Mouse (Mus musculus) lung, adult 2 months (tissue): ENCODE results near the gene Ppp1r10.

Experiments used
- CTCF ChIP-seq: fragments of 200-500 bp; IDR thresholded peaks from 2 replicates; pipeline ENCODE4 v1.5.1; 2011; ENCODE audit warnings: mild to moderate bottlenecking, low read length, control low read depth; ENCODE audit not compliant: insufficient read depth
- POLR2A ChIP-seq: fragments of 200-500 bp; IDR thresholded peaks from 2 replicates; pipeline ENCODE4 v1.6.1; 2011; ENCODE audit warnings: low read depth, mild to moderate bottlenecking, control low read depth, low read length, borderline replicate concordance; ENCODE audit errors: extremely low read depth

DNA sequence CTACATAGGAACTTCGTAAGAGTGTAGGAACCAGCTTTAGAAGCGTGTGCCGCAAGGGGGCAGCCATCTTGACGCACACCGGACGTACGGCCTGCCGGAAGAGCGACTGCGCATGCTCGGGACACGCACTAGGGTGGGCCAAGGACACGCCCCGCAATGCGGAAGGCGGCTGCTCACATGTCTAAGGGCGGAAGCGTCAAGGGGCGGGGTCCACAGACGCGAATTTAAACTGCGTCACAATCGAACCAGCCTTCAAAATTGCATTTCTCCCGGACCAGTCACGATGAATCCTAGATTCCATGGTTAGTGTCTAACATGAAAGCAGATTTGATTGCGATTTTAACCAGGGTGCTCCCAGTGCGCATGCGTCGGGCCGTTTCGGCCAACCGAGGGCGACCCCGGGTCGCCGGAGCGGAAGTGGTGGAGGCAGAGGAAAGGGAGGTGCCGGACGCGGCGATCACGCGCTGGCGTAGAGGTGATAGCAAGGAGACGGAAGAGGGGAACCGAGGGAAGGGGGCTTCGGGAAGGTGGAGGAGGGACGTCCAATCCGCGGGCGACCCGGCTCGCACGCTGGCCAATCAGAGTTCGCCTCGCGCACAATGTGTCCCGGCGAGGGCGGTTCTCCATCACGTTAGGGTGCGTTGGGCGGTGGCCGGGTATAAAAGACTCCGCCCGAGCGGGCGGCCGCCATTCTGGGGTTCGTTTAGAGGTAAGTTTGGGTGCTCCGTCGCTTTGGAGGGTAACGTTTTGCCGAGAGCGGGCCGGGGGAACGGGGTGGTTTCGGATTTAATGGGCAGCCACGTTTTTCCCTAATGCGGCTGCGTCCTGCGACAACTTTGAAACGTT lies at the start of gene Ppp1r10, which contains the start of gene Mrps18b:
- TF ChIP-seq POLR2A = peak; percentile 100
- 0 out of 2 replicates have a peak, but pooled peaks have one; percentile 29 for TF ChIP-seq CTCF
